Mouse (Mus musculus) MEL (cell line): Measurements from ENCODE around the gene Upf1. TPM values are rescaled to one million over a fixed set of nuclear protein-coding genes. Genes with fewer than 3 reads are reported as not detected.

ENCODE experiments used
- DNase-seq: peaks from one replicate; pipeline ENCODE4 v3.0.0; 2011; ENCODE audit warnings: low read depth, low spot score
- H3K27ac ChIP-seq: 2 replicates; pipeline ENCODE4 v1.5.1; 2012; ENCODE audit warnings: low read depth, mild to moderate bottlenecking, control low read depth, low read length, moderate library complexity; ENCODE audit not compliant: control insufficient read depth
- H3K27me3 ChIP-seq, 2 experiments: fragments of 150-350 bp in 1 of 2; sonication (generic) in 1 of 2; 2 replicates each; pipeline ENCODE4 v1.6.1; 2012; ENCODE audit warnings: low read length in 2 of 2, mild to moderate bottlenecking in 2 of 2, improper control_type of control experiment in 1 of 2, moderate library complexity in 1 of 2; ENCODE audit not compliant: insufficient read depth in 2 of 2, control insufficient read depth in 1 of 2
- H3K36me3 ChIP-seq, 2 experiments: 2 replicates each; pipeline ENCODE4 v1.6.1; 2012 to 2014; ENCODE audit warnings: low read length in 2 of 2, improper control_type of control experiment in 1 of 2, inconsistent platforms in 1 of 2, mild to moderate bottlenecking in 1 of 2; ENCODE audit not compliant: insufficient read depth in 2 of 2, control insufficient read depth in 1 of 2
- H3K4me1 ChIP-seq, 2 experiments: fragments of 150-350 bp in 1 of 2; sonication (generic) in 1 of 2; 2 replicates each; pipeline ENCODE4 v1.6.1; 2012; ENCODE audit warnings: low read length in 2 of 2, improper control_type of control experiment in 1 of 2, mild to moderate bottlenecking in 1 of 2; ENCODE audit not compliant: insufficient read depth in 2 of 2, control insufficient read depth in 1 of 2
- H3K4me3 ChIP-seq, 2 experiments: fragments of 150-350 bp in 1 of 2; sonication (generic) in 1 of 2; 2 replicates each; pipeline ENCODE4 v1.5.1; 2012; ENCODE audit warnings: low read depth in 2 of 2, low read length in 2 of 2, mild to moderate bottlenecking in 2 of 2, moderate library complexity in 2 of 2, control low read depth in 1 of 2, improper control_type of control experiment in 1 of 2; ENCODE audit not compliant: control insufficient read depth in 1 of 2, insufficient read depth in 1 of 2
- H3K79me2 ChIP-seq: 2 replicates; pipeline ENCODE4 v1.6.1; 2012; ENCODE audit warnings: mild to moderate bottlenecking, low read length, moderate library complexity; ENCODE audit not compliant: control insufficient read depth, poor library complexity, insufficient read depth
- H3K9ac ChIP-seq: 2 replicates; pipeline ENCODE4 v1.6.1; 2012; ENCODE audit warnings: low read depth, mild to moderate bottlenecking, control low read depth, low read length, moderate library complexity; ENCODE audit not compliant: control insufficient read depth, poor library complexity, severe bottlenecking
- H3K9me3 ChIP-seq: fragments of 150-350 bp; sonication (generic); replicated peaks from 2 replicates; pipeline ENCODE4 v1.6.1; 2012; ENCODE audit warnings: mild to moderate bottlenecking, low read length, improper control_type of control experiment, moderate library complexity; ENCODE audit not compliant: insufficient read depth
- BHLHE40 ChIP-seq: IDR thresholded peaks from 2 replicates; pipeline ENCODE4 v1.6.1; 2012; ENCODE audit warnings: low read depth, mild to moderate bottlenecking, inconsistent platforms, low read length, improper control_type of control experiment, borderline replicate concordance
- CTCF ChIP-seq, 3 experiments: IDR thresholded peaks in 2 of 3; conservative IDR thresholded peaks in 1 of 3; 2 replicates each; pipeline ENCODE4 v1.5.1; 2011 to 2012; ENCODE audit warnings: low read length in 3 of 3, low read depth in 2 of 3, mild to moderate bottlenecking in 2 of 3, improper control_type of control experiment in 1 of 3, inconsistent platforms in 1 of 3, mixed read lengths in 1 of 3, moderate library complexity in 1 of 3; ENCODE audit not compliant: control insufficient read depth in 1 of 3, insufficient read depth in 1 of 3, poor library complexity in 1 of 3, severe bottlenecking in 1 of 3
- ELF1 ChIP-seq: IDR thresholded peaks from 2 replicates; pipeline ENCODE4 v1.6.1; 2014; ENCODE audit warnings: low read depth, mild to moderate bottlenecking, inconsistent platforms, low read length, improper control_type of control experiment, moderate library complexity
- EP300 ChIP-seq, 2 experiments: IDR thresholded peaks; 2 replicates each; pipeline ENCODE4 v1.6.1; 2011; ENCODE audit warnings: improper control_type of control experiment in 2 of 2, low read length in 2 of 2, low read depth in 1 of 2, mild to moderate bottlenecking in 1 of 2
- ETS1 ChIP-seq: IDR thresholded peaks from 2 replicates; pipeline ENCODE4 v1.6.1; 2012; ENCODE audit warnings: low read depth, mild to moderate bottlenecking, inconsistent platforms, low read length, improper control_type of control experiment, moderate library complexity
- GABPA ChIP-seq: IDR thresholded peaks from 2 replicates; pipeline ENCODE4 v1.6.1; 2012; ENCODE audit warnings: low read depth, mild to moderate bottlenecking, inconsistent platforms, low read length, improper control_type of control experiment, moderate library complexity
- GATA1 ChIP-seq: IDR thresholded peaks from 2 replicates; pipeline ENCODE4 v1.6.1; 2011; ENCODE audit warnings: low read depth, low read length, improper control_type of control experiment
- HCFC1 ChIP-seq: IDR thresholded peaks from 2 replicates; pipeline ENCODE4 v1.6.1; 2012; ENCODE audit warnings: low read depth, mild to moderate bottlenecking, inconsistent platforms, low read length, improper control_type of control experiment, moderate library complexity
- JUND ChIP-seq: IDR thresholded peaks from 2 replicates; pipeline ENCODE4 v1.6.1; 2011; ENCODE audit warnings: low read depth, mild to moderate bottlenecking, improper control_type of control experiment, low read length
- KAT2A ChIP-seq: conservative IDR thresholded peaks from 2 replicates; pipeline ENCODE4 v1.6.1; 2012; ENCODE audit warnings: low read depth, low read length, improper control_type of control experiment, inconsistent platforms
- MAFK ChIP-seq: IDR thresholded peaks from 2 replicates; pipeline ENCODE4 v1.6.1; 2011; ENCODE audit warnings: low read depth, mild to moderate bottlenecking, low read length, improper control_type of control experiment, borderline replicate concordance
- MAX ChIP-seq: IDR thresholded peaks from 2 replicates; pipeline ENCODE4 v1.6.1; 2011; ENCODE audit warnings: low read length, improper control_type of control experiment
- MAZ ChIP-seq: IDR thresholded peaks from 2 replicates; pipeline ENCODE4 v1.6.1; 2012; ENCODE audit warnings: low read depth, mild to moderate bottlenecking, inconsistent platforms, low read length, improper control_type of control experiment
- MEF2A ChIP-seq: IDR thresholded peaks from 2 replicates; pipeline ENCODE4 v1.6.1; 2014; ENCODE audit warnings: low read depth, mild to moderate bottlenecking, inconsistent platforms, low read length, improper control_type of control experiment; ENCODE audit not compliant: poor library complexity, insufficient replicate concordance, severe bottlenecking; ENCODE audit errors: extremely low read depth
- MYB ChIP-seq: IDR thresholded peaks from 2 replicates; pipeline ENCODE4 v1.6.1; 2011; ENCODE audit warnings: mild to moderate bottlenecking, low read depth, low read length, improper control_type of control experiment
- MYC ChIP-seq: IDR thresholded peaks from 2 replicates; pipeline ENCODE4 v1.6.1; 2011; ENCODE audit warnings: low read depth, mild to moderate bottlenecking, low read length, improper control_type of control experiment, moderate library complexity
- NRF1 ChIP-seq: IDR thresholded peaks from 2 replicates; pipeline ENCODE4 v1.6.1; 2014; ENCODE audit warnings: low read depth, mild to moderate bottlenecking, inconsistent platforms, low read length, improper control_type of control experiment, moderate library complexity; ENCODE audit not compliant: poor library complexity, insufficient read depth, severe bottlenecking
- POLR2A ChIP-seq, 2 experiments: IDR thresholded peaks; 2 replicates each; pipeline ENCODE4 v1.6.1; 2011 to 2012; ENCODE audit warnings: low read length in 2 of 2, mild to moderate bottlenecking in 2 of 2, control low read depth in 1 of 2, improper control_type of control experiment in 1 of 2, low read depth in 1 of 2, moderate library complexity in 1 of 2; ENCODE audit not compliant: control insufficient read depth in 1 of 2, insufficient read depth in 1 of 2, poor library complexity in 1 of 2
- POLR2AphosphoS5 ChIP-seq: IDR thresholded peaks from 2 replicates; pipeline ENCODE4 v1.6.1; 2012; ENCODE audit warnings: low read depth, borderline replicate concordance, mild to moderate bottlenecking, inconsistent platforms, low read length, moderate library complexity, mixed read lengths
- RCOR1 ChIP-seq: IDR thresholded peaks from 2 replicates; pipeline ENCODE4 v1.6.1; 2012; ENCODE audit warnings: low read depth, mild to moderate bottlenecking, inconsistent platforms, low read length, improper control_type of control experiment
- SIN3A ChIP-seq: IDR thresholded peaks from 2 replicates; pipeline ENCODE4 v1.6.1; 2012; ENCODE audit warnings: low read length, improper control_type of control experiment, inconsistent platforms
- TAL1 ChIP-seq: IDR thresholded peaks from 2 replicates; pipeline ENCODE4 v1.6.1; 2012; ENCODE audit warnings: mild to moderate bottlenecking, inconsistent platforms, low read length, moderate library complexity, mixed read lengths
- TBP ChIP-seq: IDR thresholded peaks from 2 replicates; pipeline ENCODE4 v1.8.0; 2011; ENCODE audit warnings: low read depth, low read length, improper control_type of control experiment
- TCF12 ChIP-seq: IDR thresholded peaks from 2 replicates; pipeline ENCODE4 v1.6.1; 2014; ENCODE audit warnings: low read depth, mild to moderate bottlenecking, inconsistent platforms, low read length, improper control_type of control experiment, moderate library complexity
- UBTF ChIP-seq: IDR thresholded peaks from 2 replicates; pipeline ENCODE4 v1.6.1; 2012; ENCODE audit warnings: low read depth, mild to moderate bottlenecking, inconsistent platforms, low read length, improper control_type of control experiment, moderate library complexity, borderline replicate concordance; ENCODE audit not compliant: insufficient read depth
- USF1 ChIP-seq: IDR thresholded peaks from 2 replicates; pipeline ENCODE4 v1.6.1; 2014; ENCODE audit warnings: low read depth, mild to moderate bottlenecking, inconsistent platforms, low read length, improper control_type of control experiment, moderate library complexity
- ZC3H11A ChIP-seq: IDR thresholded peaks from 2 replicates; pipeline ENCODE4 v1.6.1; 2012; ENCODE audit warnings: low read depth, mild to moderate bottlenecking, inconsistent platforms, low read length, improper control_type of control experiment
- ZKSCAN1 ChIP-seq: IDR thresholded peaks from 2 replicates; pipeline ENCODE4 v1.6.1; 2012; ENCODE audit warnings: low read depth, mild to moderate bottlenecking, inconsistent platforms, low read length, improper control_type of control experiment, moderate library complexity
- ZNF384 ChIP-seq: IDR thresholded peaks from 2 replicates; pipeline ENCODE4 v1.6.1; 2012; ENCODE audit warnings: low read depth, mild to moderate bottlenecking, inconsistent platforms, low read length, improper control_type of control experiment
- polyA plus RNA-seq, 2 experiments: library from polyadenylated mRNA; stranded (reverse) in 1 of 2; unstranded in 1 of 2; fragments of >175 nt in 1 of 2; fragments of >200 nt in 1 of 2; gene quantifications; 2 replicates each; pipeline versions ENCODE4 v1.2.1 to v1.2.4; 2012; ENCODE audit warnings: low replicate concordance in 2 of 2, low read depth in 1 of 2; ENCODE audit not compliant: insufficient read length in 2 of 2, insufficient read depth in 1 of 2, missing spikeins in 1 of 2
- total RNA-seq: library from RNA; depleted of rRNA; stranded (reverse); fragments of 300-350 nt; gene quantifications from 2 replicates; pipeline ENCODE4 v1.2.3, GENCODE M21; 2012

Upf1 gene
- total and polyA plus RNA-seq, 3 experiments: 55.4 to 289 (median 89.5) TPM

- TF ChIP-seq MAX (no peak), GATA1 (no peak), GABPA (no peak), RCOR1 (no peak), KAT2A (no peak), HCFC1 (no peak), TBP (no peak), NRF1 (no peak), POLR2AphosphoS5 (no peak)
- TF ChIP-seq, all 39 proteins: peak for 0
- no peaks in the 10 kb centered on the region for H3K9me3 ChIP-seq
- H3K27me3 ChIP-seq: no peaks in the 10 kb centered on the region
- no peak overlapping the region for H3K4me3 ChIP-seq
- DNase-seq: peak; percentile 53
- H3K79me2 ChIP-seq: no peaks in the 10 kb centered on the region
- H3K27ac ChIP-seq: no peak overlapping the region
- no peak overlapping the region for H3K9ac ChIP-seq
- H3K4me1 ChIP-seq: peaks cover 9 to 16% of the 10 kb centered on the region in 2 experiments
- H3K36me3 ChIP-seq: peaks cover 0 to 19% of the 10 kb centered on the region in 2 experiments; a peak in 2 of 4 replicates
Observed at GRCm38 (mm10) chr8:70359411-70359810, 6.3 kb upstream of the Upf1 start.

GRCm38 (mm10) chr8:70356111-70356510, 3.0 kb upstream of the Upf1 start:
- Histone ChIP-seq H3K4me1 (peaks cover 11 to 28% of the 10 kb centered on the region in 2 experiments), H3K27ac (peak overlapping the region; percentile 83), H3K4me3 (0 out of 4 replicates have a peak overlapping the region, but pooled peaks of 1 of the 2 experiments have one; percentile 11), H3K36me3 (peaks cover 0 to 26% of the 10 kb centered on the region in 2 experiments; a peak in 2 of 4 replicates), H3K9me3 (no peaks in the 10 kb centered on the region), H3K9ac (peak overlapping the region; percentile 26; the same call in 1 of the 2 replicates), H3K79me2 (peaks cover 19% of the 10 kb centered on the region), H3K27me3 (no peaks in the 10 kb centered on the region)
- DNase-seq: peak; percentile 82
- TF ChIP-seq ZNF384 (peak; percentile 70), MYC (no peak), MAFK (no peak), TAL1 (peak; percentile 70), UBTF (no peak), EP300 (IDR thresholded peaks at IDR 0.05; ENCODE audit: low read depth in 1 of 2, low read length in 2 of 2) (peak; percentile 59 to 72; a peak in 3 of 4 replicates), HCFC1 (0 out of 2 replicates have a peak, but pooled peaks have one; percentile 38), BHLHE40 (peak; percentile 36; the same call in 1 of the 2 replicates), MYB (no peak), POLR2AphosphoS5 (no peak), CTCF (IDR thresholded peaks at IDR 0.05 in 2 of 3, conservative IDR thresholded peaks at IDR 0.05 in 1 of 3; ENCODE audit: control insufficient read depth in 1 of 3, insufficient read depth in 1 of 3, low read depth in 2 of 3, low read length in 3 of 3, poor library complexity in 1 of 3, severe bottlenecking in 1 of 3) (no peak), ETS1 (peak; percentile 81), KAT2A (no peak), ELF1 (no peak), POLR2A (IDR thresholded peaks at IDR 0.05; ENCODE audit: control insufficient read depth in 1 of 2, insufficient read depth in 1 of 2, low read depth in 1 of 2, low read length in 2 of 2, poor library complexity in 1 of 2) (no peak), ZKSCAN1 (no peak), ZC3H11A (0 out of 2 replicates have a peak, but pooled peaks have one; percentile 2), GATA1 (peak; percentile 37), JUND (no peak), MAZ (no peak), GABPA (no peak), SIN3A (peak; percentile 51), MEF2A (no peak), TCF12 (peak; percentile 90), USF1 (no peak), TBP (no peak), RCOR1 (peak; percentile 72)
